Mouse (Mus musculus): ENCODE measurements at regions not wholly inside any gene's neighbourhood (a gene's known extent, or its start where the extent isn't known, plus 50 kb on each side); places are given as distances from the start of the nearest gene placed in this dataset.

DNA sequence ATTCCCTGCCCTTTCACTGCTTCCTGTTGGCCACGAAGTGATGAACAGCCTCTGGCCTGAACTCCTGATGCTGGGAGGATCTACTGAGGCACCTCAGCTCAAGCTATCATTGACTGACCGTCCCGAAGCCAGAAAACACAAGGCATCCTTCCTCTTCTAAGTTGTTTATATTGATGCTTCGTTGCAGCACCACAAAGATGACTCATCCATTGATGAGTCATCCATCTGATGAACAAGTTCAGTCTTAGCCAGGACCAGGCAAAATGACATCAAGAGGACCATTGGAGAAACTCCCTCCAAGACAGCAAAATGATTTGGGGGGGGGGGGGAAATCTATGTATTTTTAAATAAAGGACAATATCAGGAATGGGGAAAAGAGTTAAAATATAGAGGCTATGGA, 144.5 kb downstream of the Rab28 start:
- Histone ChIP-seq H3K36me3 (no peaks in the 10 kb centered on the region), H3K9me3 (replicated peaks) (no peaks in the 10 kb centered on the region), H3K4me1 (0 out of 2 replicates have a peak, but pooled peaks cover 10% of the 10 kb centered on the region), H3K27ac (no peak overlapping the region), H3K27me3 (ENCODE audit: low read depth, poor library complexity, severe bottlenecking) (no peaks in the 10 kb centered on the region), H3K4me3 (no peak overlapping the region)
- 87% methylated on average over 4 of the region's 4 CpGs for WGBS
- no peak for DNase-seq (ENCODE audit: low spot score)

DNA sequence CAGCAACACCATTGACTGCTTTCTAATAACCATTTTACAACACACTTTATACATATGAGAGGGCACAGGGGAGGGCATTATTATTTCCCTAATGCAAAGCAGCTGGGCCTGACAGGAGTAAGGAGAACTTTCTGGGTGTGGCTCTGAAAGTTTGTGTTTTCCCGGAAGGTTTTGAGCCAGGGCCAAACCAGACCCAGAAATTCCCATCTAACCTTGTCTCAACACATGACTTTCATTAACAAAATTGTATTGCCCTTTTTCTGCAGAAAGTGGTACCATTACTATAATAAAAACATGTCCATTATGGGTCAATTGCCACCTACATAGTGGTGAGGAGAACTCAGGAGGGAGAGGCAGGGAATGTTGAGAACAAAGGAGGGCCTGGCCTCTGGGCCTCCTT, 145.7 kb downstream of the Rab28 start:
- Histone ChIP-seq H3K9me3 (replicated peaks) (no peaks in the 10 kb centered on the region), H3K27ac (0 out of 2 replicates have a peak overlapping the region, but pooled peaks have one; percentile 30), H3K4me3 (no peak overlapping the region), H3K4me1 (0 out of 2 replicates have a peak, but pooled peaks cover 10% of the 10 kb centered on the region), H3K27me3 (ENCODE audit: low read depth, poor library complexity, severe bottlenecking) (no peaks in the 10 kb centered on the region), H3K36me3 (no peaks in the 10 kb centered on the region)
- DNase-seq (ENCODE audit: low spot score), result no peak
- 39% methylated on average over 1 of the region's 1 CpGs for WGBS

DNA sequence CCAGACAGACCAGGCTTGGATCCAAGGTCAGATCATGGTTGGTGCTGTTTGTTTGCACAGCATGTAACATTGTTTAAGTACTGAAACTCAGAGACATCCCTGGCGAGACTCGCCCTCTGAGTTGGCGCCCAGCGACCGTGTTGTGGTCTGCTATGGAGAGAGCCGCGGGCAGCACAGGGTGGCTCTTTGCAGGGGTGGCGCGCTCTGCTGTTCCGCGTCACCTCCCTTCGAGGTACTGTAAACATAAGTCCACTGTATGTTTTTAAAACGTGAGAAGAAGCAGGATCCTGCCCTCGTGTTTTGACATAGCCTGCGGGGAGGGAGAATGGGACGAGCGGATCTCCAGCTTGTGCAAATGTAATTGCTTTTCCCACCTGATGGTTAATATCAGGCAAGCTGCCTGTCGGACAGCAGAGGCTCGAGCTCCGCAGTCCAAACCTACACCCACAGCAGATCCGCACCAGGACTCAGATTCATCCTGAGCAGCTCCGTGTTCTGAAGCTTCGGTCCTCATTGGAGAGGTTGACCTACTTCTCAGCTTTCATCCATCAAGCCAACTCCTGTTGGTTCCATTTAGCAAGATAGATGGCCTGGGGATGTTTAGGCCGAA, 151.2 kb downstream of the Rab28 start:
- WGBS, result 48% methylated on average over 24 of the region's 24 CpGs
- H3K36me3 ChIP-seq, result no peaks in the 10 kb centered on the region
- no peaks in the 10 kb centered on the region for H3K27me3 ChIP-seq (ENCODE audit: low read depth, poor library complexity, severe bottlenecking)
- peak overlapping the region; percentile 26 for H3K4me3 ChIP-seq
- DNase-seq (ENCODE audit: low spot score), result no peak
- H3K9me3 ChIP-seq (replicated peaks), result no peaks in the 10 kb centered on the region
- no peak overlapping the region for H3K27ac ChIP-seq
- H3K4me1 ChIP-seq, result no peaks in the 10 kb centered on the region

DNA sequence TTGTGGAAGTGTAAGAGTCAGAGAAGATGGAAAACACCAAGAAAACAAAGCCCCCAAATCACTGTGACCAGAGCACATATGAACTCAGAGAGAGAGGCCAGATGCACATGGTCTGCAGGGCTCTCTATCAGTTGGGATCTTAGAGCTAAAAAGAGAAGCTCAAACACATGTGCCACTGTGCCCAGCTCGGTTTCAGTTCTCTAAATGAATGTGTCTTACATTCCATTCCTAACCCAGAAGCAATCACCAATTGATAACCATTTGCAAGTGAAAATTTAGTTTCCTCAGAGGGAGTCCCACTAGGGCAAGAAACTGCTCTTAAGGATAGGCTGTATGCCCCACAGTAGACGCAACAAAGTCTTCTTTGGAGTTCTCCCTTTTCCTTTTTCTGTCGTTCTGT, 153.6 kb downstream of the Rab28 start:
- Histone ChIP-seq H3K4me1 (no peaks in the 10 kb centered on the region), H3K27ac (no peak overlapping the region), H3K4me3 (no peak overlapping the region), H3K27me3 (ENCODE audit: low read depth, poor library complexity, severe bottlenecking) (no peaks in the 10 kb centered on the region), H3K9me3 (replicated peaks) (no peaks in the 10 kb centered on the region), H3K36me3 (no peaks in the 10 kb centered on the region)
- WGBS, result 83% methylated on average over 3 of the region's 3 CpGs
- DNase-seq (ENCODE audit: low spot score), result no peak

DNA sequence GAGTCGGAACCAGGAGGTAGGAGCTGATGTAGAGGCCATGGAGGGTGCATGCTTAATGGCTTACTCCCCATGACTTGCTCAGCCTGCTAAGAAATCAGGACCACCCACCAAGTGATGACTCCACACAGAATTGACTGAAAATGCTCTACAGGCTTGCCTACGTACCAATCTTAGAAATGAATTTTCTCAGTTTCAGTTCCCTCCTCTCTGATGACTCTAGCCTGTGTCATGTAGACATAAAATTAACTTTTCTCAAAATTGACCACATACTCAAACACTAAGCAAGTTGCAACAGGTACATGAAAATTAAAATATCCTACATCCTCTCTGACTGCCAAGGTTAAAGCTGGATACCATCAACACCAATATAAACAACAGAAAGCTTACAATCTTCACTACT, 157.9 kb downstream of the Rab28 start:
- no peaks in the 10 kb centered on the region for H3K36me3 ChIP-seq
- no peaks in the 10 kb centered on the region for H3K9me3 ChIP-seq (replicated peaks)
- 81% methylated on average over 2 of the region's 2 CpGs for WGBS
- no peak for DNase-seq (ENCODE audit: low spot score)
- H3K4me1 ChIP-seq, result no peaks in the 10 kb centered on the region
- H3K27me3 ChIP-seq (ENCODE audit: low read depth, poor library complexity, severe bottlenecking), result no peaks in the 10 kb centered on the region
- no peak overlapping the region for H3K4me3 ChIP-seq
- H3K27ac ChIP-seq, result no peak overlapping the region

DNA sequence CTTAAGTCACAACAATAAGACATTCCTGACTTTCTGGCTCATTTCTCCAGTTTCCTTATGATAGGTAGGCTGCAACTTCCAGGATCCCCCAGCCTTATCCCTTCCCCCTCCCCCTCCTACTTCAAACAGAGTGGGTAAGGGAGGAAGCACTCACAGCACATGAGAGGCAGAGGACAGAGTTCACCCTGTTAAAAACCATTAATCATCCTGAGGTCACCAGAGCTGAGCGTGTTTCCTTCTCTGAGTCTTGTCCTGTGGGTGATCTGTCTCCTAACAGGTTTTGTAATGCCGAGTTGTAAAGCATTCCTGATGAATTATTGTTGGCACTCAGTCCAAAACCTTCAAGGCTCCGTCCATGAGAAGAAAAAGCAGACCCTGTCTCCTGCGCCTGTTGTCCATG, 161.0 kb downstream of the Rab28 start:
- no peak for DNase-seq (ENCODE audit: low spot score)
- no peak overlapping the region for H3K27ac ChIP-seq
- H3K36me3 ChIP-seq, result no peaks in the 10 kb centered on the region
- H3K4me3 ChIP-seq, result no peak overlapping the region
- no peaks in the 10 kb centered on the region for H3K9me3 ChIP-seq (replicated peaks)
- 13% methylated on average over 4 of the region's 4 CpGs for WGBS
- no peaks in the 10 kb centered on the region for H3K4me1 ChIP-seq
- no peaks in the 10 kb centered on the region for H3K27me3 ChIP-seq (ENCODE audit: low read depth, poor library complexity, severe bottlenecking)

DNA sequence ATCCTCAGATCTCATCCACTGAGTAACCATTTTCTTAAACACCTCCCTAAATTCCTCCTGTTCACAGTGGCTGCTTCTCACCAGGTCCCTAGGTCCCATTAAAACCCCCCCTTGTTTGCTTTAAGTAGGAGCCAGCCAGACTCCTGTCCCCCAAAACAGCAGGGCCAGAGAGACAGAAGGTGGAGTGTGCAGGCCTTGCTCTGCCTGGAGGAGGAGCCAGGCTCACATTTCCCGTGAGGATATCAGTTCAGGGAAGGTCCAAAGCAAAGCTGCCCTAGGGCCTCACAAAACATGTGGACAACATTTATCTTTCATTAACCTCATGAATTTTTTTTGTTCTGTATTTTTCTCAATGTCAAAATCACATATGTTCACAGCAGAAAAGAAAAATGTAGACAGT, 167.2 kb downstream of the Rab28 start:
- no peaks in the 10 kb centered on the region for H3K36me3 ChIP-seq
- 0 out of 2 replicates have a peak overlapping the region, but pooled peaks have one; percentile 50 for H3K27ac ChIP-seq
- no peak overlapping the region for H3K4me3 ChIP-seq
- no peaks in the 10 kb centered on the region for H3K27me3 ChIP-seq (ENCODE audit: low read depth, poor library complexity, severe bottlenecking)
- H3K9me3 ChIP-seq (replicated peaks), result no peaks in the 10 kb centered on the region
- H3K4me1 ChIP-seq, result peaks cover 9% of the 10 kb centered on the region; the same call in 1 of the 2 replicates
- DNase-seq (ENCODE audit: low spot score), result no peak
- WGBS, result 15% methylated on average over 1 of the region's 1 CpGs

DNA sequence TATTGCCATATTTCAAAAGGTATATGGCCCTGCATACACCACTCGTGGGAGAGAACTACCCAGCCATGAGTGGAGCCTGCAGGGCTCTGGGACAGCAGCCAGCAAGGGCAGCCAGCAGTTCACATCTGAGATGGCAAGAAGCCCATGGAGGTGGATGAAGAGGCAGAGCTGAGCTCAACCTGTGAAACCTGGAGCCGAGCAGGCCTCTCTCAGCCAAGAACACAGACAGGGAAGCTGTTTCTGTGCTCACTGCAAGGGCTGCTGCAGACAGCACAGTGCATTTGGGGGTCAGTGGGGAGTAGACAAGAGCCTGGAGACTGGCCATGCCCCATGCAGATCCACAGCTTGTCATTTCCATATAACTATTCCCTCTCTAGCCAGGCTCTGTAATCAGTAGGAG, 173.4 kb downstream of the Rab28 start:
- no peak overlapping the region for H3K27ac ChIP-seq
- WGBS, result 80% methylated on average over 2 of the region's 2 CpGs

More for the DNA sequence above, 173.4 kb downstream of the Rab28 start:
- Histone ChIP-seq H3K4me3 (no peak overlapping the region), H3K36me3 (no peaks in the 10 kb centered on the region), H3K9me3 (replicated peaks) (no peaks in the 10 kb centered on the region), H3K4me1 (peaks cover 6% of the 10 kb centered on the region; the same call in 1 of the 2 replicates), H3K27me3 (ENCODE audit: low read depth, poor library complexity, severe bottlenecking) (no peaks in the 10 kb centered on the region)
- no peak for DNase-seq (ENCODE audit: low spot score)

All from limb, embryonic 10.5 days (tissue).